Mouse (Mus musculus) ovary, postnatal 36 days (tissue): Measurements from ENCODE around the gene Hist1h2ag.
A peak's percentile ranks its signal among the peaks of the same experiment; 100 is the strongest.
"Not testable (repeated sequence)": the region's sequence is repeated elsewhere in the genome, so short reads cannot be mapped to it uniquely, and the experiment has no call there.

Source experiments
- DNase-seq: peaks from one replicate; pipeline ENCODE4 v3.0.0; 2022; ENCODE audit warnings: low spot score, mixed read lengths

The Hist1h2ag gene

DNA sequence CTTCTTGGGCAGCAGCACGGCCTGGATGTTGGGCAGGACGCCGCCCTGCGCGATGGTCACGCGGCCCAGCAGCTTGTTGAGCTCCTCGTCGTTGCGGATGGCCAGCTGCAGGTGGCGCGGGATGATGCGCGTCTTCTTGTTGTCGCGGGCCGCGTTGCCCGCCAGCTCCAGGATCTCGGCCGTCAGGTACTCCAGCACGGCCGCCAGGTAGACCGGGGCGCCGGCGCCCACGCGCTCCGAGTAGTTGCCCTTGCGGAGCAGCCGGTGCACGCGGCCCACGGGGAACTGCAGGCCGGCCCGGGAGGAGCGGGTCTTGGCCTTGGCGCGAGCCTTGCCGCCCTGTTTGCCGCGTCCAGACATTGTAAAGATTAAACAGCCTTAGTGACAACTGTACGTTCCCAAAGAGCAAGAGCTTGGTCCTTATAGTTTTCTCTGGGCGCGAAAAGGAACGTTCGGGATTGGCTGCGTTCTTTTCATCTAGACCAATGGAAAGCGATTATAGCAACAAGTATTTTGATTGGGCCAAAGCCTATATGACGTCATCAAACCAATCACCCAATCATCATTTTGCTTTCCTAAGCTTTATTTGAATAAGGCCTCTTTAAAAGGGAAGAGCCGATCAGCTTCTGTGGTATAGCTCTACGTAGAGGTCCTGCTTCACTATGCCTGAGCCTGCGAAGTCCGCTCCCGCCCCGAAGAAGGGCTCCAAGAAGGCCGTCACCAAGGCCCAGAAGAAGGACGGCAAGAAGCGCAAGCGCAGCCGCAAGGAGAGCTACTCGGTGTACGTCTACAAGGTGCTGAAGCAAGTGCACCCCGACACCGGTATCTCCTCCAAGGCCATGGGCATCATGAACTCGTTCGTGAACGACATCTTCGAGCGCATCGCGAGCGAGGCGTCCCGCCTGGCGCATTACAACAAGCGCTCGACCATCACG lies at the start of gene Hist1h2ag, which contains the start of gene Hist1h2bj:
Gene Hist1h2ag (minus strand): TSS at position 377 of the 935 bp plus-strand sequence.
Gene Hist1h2bj (plus strand): TSS at position 647 of the 935 bp plus-strand sequence.
- DNase-seq, result peak; percentile 71

DNA sequence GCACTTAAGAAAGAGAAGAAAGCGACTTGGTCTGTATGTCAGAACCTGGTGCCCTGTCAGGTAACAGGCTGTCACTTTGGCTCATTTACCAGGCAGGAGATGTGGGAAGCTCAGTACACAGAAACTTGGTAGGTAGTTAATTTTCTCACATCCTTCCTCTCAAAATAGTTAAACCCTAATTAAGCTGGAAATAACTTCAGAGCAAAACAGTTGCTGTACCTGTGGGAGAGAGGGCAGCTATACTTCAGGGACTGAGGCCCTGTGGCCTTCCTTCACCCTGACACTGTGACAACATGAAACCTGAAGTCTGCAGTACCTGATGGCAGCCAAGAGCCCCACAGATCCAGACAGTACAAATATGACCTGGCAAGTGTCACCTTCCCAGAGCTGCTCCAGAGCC lies 41.4 kb upstream of the Hist1h2ag start, which contains the start of gene Vmn1r188:
Gene Vmn1r188 (plus strand): TSS at position 301 of the 400 bp plus-strand sequence.
- not testable (repeated sequence) for DNase-seq

- no peak for DNase-seq
These were observed 20.7 kb upstream of the Hist1h2ag start for GRCm38 (mm10) chr13:22063468-22063867.

- DNase-seq, result no peak
These were observed 18.7 kb upstream of the Hist1h2ag start for GRCm38 (mm10) chr13:22061422-22061821.

GRCm38 (mm10) chr13:22053754-22054153 lies 11.0 kb upstream of the Hist1h2ag start:
- DNase-seq, result no peak

- DNase-seq, result no peak
These were observed 8.7 kb upstream of the Hist1h2ag start for GRCm38 (mm10) chr13:22051523-22051859.

- peak; percentile 92 for DNase-seq
These were observed 8.1 kb upstream of the Hist1h2ag start for GRCm38 (mm10) chr13:22050591-22051522.

- DNase-seq, result no peak
These were observed 7.1 kb upstream of the Hist1h2ag start for GRCm38 (mm10) chr13:22049737-22050440.

DNA sequence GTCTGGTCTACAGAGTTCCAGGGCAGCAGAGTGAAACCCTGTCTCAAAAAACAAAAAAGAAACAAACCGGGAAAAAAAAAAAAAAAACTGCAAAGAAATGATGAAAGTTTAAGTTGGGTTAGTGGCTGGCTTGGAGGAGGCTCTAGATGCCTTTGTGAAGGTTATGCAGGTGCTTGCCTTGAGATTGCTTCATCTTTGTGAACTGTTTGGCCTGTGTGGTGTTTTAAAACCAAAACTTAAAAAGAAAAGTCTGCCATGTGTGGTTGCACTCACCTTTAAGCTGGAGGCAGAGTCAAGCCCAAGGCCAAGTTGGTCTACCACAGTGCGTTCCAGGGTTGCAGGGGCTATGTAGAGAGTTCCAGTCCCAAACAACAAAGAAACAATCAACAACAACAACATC lies 6.3 kb upstream of the Hist1h2ag start:
- no peak for DNase-seq

- DNase-seq, result no peak
These were observed 2.6 kb upstream of the Hist1h2ag start for GRCm38 (mm10) chr13:22045311-22045710.

GRCm38 (mm10) chr13:22044432-22045155 lies 1.9 kb upstream of the Hist1h2ag start:
- DNase-seq, result no peak

DNA sequence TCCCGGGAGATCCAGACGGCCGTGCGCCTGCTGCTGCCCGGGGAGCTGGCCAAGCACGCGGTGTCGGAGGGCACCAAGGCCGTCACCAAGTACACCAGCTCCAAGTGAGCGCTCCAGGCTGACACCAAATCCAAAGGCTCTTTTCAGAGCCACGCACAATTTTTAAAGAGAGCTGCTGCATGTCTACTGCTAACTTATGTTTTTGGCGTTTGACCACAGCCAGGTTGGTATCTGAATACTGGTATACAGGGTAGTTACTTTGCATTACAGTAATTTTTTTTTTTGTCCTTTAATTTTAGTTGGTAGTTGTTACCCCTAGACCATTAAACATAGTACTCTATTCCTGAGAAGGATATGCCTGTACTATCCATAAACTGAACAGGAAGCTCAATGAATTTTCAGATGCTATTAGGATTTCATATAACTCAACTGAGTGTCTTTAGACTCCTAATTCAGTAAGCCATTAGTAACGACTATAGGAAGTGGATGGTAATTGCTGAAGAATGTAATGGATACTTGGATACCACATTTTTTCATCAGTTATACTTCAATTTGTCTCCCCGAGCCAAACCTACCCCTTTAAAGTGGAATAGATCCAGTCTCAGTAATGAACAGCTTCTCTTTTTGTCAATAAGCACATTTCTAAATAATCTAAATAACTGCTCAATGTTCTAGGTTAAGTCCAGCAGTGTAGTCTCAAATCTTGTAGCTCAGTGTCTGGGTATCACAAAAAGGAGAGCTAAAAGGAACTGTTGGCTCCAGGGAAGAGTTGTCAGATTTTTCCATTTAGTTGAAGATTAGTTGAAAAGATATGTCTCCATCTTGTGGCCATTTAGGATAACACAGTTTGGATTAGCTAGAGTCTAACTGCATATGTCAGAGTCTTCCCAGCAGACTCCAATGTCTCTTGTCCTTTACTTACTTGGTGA lies 1.0 kb upstream of the Hist1h2ag start:
- DNase-seq, result no peak

DNA sequence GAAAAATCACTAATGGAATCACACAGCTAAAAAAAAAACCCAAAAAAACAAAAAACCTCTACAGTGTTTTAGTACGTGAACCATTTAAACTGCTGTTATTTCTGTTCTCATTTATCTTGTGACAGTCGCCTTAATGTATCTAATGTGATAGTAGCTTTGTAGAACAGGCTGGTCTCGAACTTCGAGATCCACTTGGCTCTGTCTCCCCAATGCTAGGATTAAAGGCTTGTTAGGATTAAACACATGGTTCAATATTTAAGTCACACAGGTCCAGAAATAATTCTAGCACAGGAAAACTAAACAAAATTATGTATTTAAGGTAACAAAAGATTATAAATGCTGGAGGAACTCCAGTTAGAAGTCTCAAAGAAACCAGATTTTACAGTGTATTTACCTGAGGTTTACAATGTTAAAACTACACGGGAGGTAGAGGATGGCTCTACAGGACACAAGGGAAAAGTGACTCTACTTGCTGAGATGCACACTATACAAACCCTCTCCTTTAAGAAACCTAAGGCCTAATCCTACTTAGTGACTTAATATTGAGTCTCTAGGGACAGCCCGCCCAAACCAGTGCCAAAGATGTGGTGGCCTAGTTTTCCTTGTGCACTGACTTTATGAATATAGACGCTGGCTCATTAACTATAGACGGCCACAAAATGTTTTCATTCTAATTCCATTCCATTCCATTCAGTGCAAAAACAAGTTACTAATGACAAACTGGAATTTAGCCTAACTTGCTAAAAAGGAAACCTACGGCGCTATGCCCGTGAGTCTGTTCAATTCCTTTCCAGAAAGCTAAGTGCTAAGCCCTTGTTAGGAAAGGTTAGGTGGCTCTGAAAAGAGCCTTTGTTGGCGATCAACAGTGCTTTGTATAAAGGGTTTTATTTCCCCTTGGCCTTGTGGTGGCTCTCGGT lies 835 bp downstream of the Hist1h2ag start:
- DNase-seq, result no peak

- DNase-seq, result peak; percentile 96
These were observed 1.6 kb downstream of the Hist1h2ag start, which contains the start of gene Hist1h4i for GRCm38 (mm10) chr13:22041142-22041536. Gene Hist1h4i, minus strand, starts transcription at chr13:22041362.

- no peak for DNase-seq
These were observed 2.1 kb downstream of the Hist1h2ag start for GRCm38 (mm10) chr13:22040464-22041141.

DNA sequence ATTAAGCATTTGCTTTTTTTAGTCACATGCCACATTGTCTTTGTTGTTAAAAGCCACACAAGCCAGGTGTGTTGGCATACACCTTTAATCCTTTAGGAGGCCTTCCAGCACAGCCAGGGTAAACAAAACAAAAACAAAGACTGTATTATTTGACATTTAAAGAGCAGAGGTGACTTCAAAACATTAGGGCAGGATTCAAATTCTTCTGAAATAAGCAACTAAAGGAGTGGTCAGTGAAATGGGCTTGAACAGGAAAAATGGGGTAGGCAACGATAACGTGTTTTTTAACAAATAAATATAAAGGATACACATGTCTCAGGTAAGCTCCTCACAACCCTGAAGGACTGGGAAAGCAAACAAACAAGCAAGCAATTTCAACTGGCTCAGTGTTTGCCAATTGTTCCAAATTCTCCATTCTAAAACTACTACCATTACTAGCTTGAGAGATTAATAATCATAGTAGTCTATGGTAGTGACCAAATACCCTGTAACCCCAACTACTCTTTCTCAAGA lies 2.7 kb downstream of the Hist1h2ag start:
- no peak for DNase-seq

GRCm38 (mm10) chr13:22039364-22039763 lies 3.4 kb downstream of the Hist1h2ag start:
- DNase-seq, result no peak

DNA sequence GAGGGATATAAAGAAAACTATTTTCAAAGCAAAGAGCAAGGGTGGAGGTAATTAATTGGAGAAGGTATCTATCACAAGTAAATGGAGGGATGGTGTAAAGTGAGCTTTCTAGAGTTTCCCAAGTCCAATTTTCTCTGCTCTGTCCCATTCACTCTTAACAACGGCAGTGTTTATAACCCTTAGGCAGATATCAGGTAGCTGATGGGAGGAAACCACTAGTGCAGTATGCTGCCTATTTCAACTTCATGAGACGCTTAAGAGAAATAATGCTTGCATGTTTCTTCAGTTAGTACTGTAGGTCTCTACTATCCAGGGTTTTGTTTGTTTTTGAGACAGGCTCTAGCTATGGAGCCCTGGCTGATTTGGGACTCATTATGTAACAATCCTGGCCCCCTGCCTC lies 5.3 kb downstream of the Hist1h2ag start:
- no peak for DNase-seq
